Mouse (Mus musculus) ES-Bruce4 (cell line): ENCODE measurements around the gene Iqschfp. TPM values are rescaled to one million over a fixed set of nuclear protein-coding genes. Genes with fewer than 3 reads are reported as not detected.

Experiments
- H3K27ac ChIP-seq: 2 replicates; pipeline ENCODE4 v1.5.1; 2012; ENCODE audit warnings: low read length, inconsistent platforms; ENCODE audit not compliant: insufficient read depth
- H3K27me3 ChIP-seq: 2 replicates; pipeline ENCODE4 v1.6.1; 2012; ENCODE audit warnings: mild to moderate bottlenecking, low read length, inconsistent platforms; ENCODE audit not compliant: control insufficient read depth, poor library complexity, insufficient read depth, severe bottlenecking
- H3K36me3 ChIP-seq: 2 replicates; pipeline ENCODE4 v1.6.1; 2012; ENCODE audit warnings: inconsistent platforms, mild to moderate bottlenecking, low read length, moderate library complexity; ENCODE audit not compliant: control insufficient read depth, poor library complexity, insufficient read depth, severe bottlenecking
- H3K4me1 ChIP-seq: one replicate; pipeline ENCODE4 v1.8.1; 2011; ENCODE audit warnings: low read length; ENCODE audit not compliant: control insufficient read depth, insufficient read depth
- H3K4me3 ChIP-seq: 2 replicates; pipeline ENCODE4 v1.5.1; 2011; ENCODE audit warnings: low read depth, mild to moderate bottlenecking, low read length
- H3K9ac ChIP-seq: 2 replicates; pipeline ENCODE4 v1.6.1; 2012; ENCODE audit warnings: low read depth, mild to moderate bottlenecking, inconsistent platforms; ENCODE audit not compliant: poor library complexity, severe bottlenecking
- H3K9me3 ChIP-seq: replicated peaks from 2 replicates; pipeline ENCODE4 v1.6.1; 2012; ENCODE audit warnings: mild to moderate bottlenecking, low read length, inconsistent platforms; ENCODE audit not compliant: control insufficient read depth, poor library complexity, insufficient read depth, severe bottlenecking
- CTCF ChIP-seq: IDR thresholded peaks from one replicate; pipeline ENCODE4 v1.8.1; 2011; ENCODE audit warnings: low read depth, low read length
- EP300 ChIP-seq: IDR thresholded peaks from 2 replicates; pipeline ENCODE4 v1.6.1; 2011; ENCODE audit warnings: low read depth, low read length; ENCODE audit not compliant: insufficient read depth
- POLR2A ChIP-seq: IDR thresholded peaks from one replicate; pipeline ENCODE4 v1.8.1; 2011; ENCODE audit warnings: low read length; ENCODE audit not compliant: insufficient read depth
- polyA plus RNA-seq: library from polyadenylated mRNA; stranded (reverse); fragments of >200 nt; gene quantifications from 2 replicates; pipeline ENCODE4 v1.2.4, GENCODE M21; 2011; ENCODE audit warnings: low read depth; ENCODE audit not compliant: missing spikeins, insufficient read depth, insufficient read length

Gene Iqschfp
- not detected in 2 replicates for polyA plus RNA-seq

GRCm38 (mm10) chr3:67892026-67892705, at the start of gene Iqschfp, which contains the start of gene Iqcj:
Gene Iqschfp (plus strand): TSS chr3:67892232.
Gene Iqcj (plus strand): TSS chr3:67892220.
- no peak for TF ChIP-seq CTCF
- no peak for TF ChIP-seq POLR2A
- no peak for TF ChIP-seq EP300
- no peak within 1 kb of the TSS for H3K27ac ChIP-seq
- H3K9ac ChIP-seq: no peak within 1 kb of the TSS
- no peak within 1 kb of the TSS for H3K4me3 ChIP-seq
- H3K36me3 ChIP-seq: no peaks in the 10 kb centered on the region
- H3K27me3 ChIP-seq: no peaks in the 10 kb centered on the region
- H3K9me3 ChIP-seq: no peaks in the 10 kb centered on the region
- no peaks in the 10 kb centered on the region for H3K4me1 ChIP-seq

- Histone ChIP-seq H3K27me3 (no peaks in the 10 kb centered on the region), H3K9ac (no peak overlapping the region), H3K9me3 (no peaks in the 10 kb centered on the region), H3K36me3 (no peaks in the 10 kb centered on the region), H3K27ac (no peak overlapping the region), H3K4me3 (no peak overlapping the region), H3K4me1 (no peaks in the 10 kb centered on the region)
- TF ChIP-seq CTCF: no peak
Observed at GRCm38 (mm10) chr3:67852397-67852796, 39.6 kb upstream of the Iqschfp start.

DNA sequence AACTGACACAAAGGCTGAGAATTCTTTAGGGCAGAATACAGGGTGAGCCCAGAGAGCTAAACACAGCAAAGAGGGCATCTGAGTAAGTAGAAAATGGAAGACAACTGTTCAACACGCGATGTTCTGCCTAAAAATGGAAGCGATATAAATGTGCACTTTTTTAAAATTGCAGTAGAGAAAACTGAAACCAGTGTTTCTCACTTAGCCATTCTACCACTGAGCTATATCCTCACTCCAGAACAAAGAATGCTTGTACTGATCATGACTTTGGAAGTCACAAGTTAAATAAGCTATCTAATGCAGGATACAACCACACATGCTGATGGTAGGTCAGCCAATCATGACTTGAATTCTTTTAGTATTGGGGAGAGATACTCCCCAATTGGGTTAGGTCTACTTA, 30.5 kb upstream of the Iqschfp start:
- TF ChIP-seq EP300: no peak
- TF ChIP-seq POLR2A: no peak
- no peak for TF ChIP-seq CTCF
- no peak overlapping the region for H3K4me3 ChIP-seq
- H3K4me1 ChIP-seq: no peaks in the 10 kb centered on the region
- H3K9ac ChIP-seq: no peak overlapping the region
- no peaks in the 10 kb centered on the region for H3K9me3 ChIP-seq
- no peak overlapping the region for H3K27ac ChIP-seq
- no peaks in the 10 kb centered on the region for H3K27me3 ChIP-seq
- no peaks in the 10 kb centered on the region for H3K36me3 ChIP-seq

GRCm38 (mm10) chr3:67867420-67868065, 24.5 kb upstream of the Iqschfp start:
- H3K9ac ChIP-seq: no peak overlapping the region
- H3K9me3 ChIP-seq: no peaks in the 10 kb centered on the region
- TF ChIP-seq EP300: no peak
- TF ChIP-seq POLR2A: no peak
- no peak for TF ChIP-seq CTCF
- no peak overlapping the region for H3K27ac ChIP-seq
- no peak overlapping the region for H3K4me3 ChIP-seq
- no peaks in the 10 kb centered on the region for H3K36me3 ChIP-seq
- no peaks in the 10 kb centered on the region for H3K4me1 ChIP-seq
- no peaks in the 10 kb centered on the region for H3K27me3 ChIP-seq

DNA sequence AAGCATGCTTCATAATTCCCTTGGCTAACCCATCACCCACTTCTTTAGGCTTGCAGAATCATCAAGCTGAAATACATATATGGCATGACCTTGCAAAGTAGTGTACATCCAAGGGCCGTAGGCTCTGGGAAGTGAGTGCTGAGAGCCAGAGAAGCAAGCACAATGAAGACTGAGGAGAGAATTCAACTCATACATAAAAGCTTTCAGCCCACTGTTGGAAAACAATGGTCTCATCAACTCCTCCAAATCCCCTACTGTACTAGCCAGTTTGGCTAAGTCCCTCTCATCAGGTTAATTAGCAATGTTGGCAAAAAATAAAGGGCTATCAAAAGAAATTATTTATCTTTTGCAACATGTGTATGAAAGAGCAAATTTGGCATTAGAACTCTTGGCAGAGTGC, 22.6 kb upstream of the Iqschfp start:
- H3K9ac ChIP-seq: no peak overlapping the region
- no peak overlapping the region for H3K4me3 ChIP-seq
- H3K27me3 ChIP-seq: no peaks in the 10 kb centered on the region
- H3K9me3 ChIP-seq: no peaks in the 10 kb centered on the region
- no peak overlapping the region for H3K27ac ChIP-seq
- TF ChIP-seq EP300: no peak
- TF ChIP-seq CTCF: no peak
- TF ChIP-seq POLR2A: no peak
- no peaks in the 10 kb centered on the region for H3K36me3 ChIP-seq
- H3K4me1 ChIP-seq: no peaks in the 10 kb centered on the region

- no peak overlapping the region for H3K9ac ChIP-seq
- no peaks in the 10 kb centered on the region for H3K36me3 ChIP-seq
- no peak overlapping the region for H3K27ac ChIP-seq
- no peaks in the 10 kb centered on the region for H3K9me3 ChIP-seq
- TF ChIP-seq POLR2A (no peak), EP300 (no peak), CTCF (no peak)
- no peaks in the 10 kb centered on the region for H3K27me3 ChIP-seq
- H3K4me1 ChIP-seq: no peaks in the 10 kb centered on the region
- H3K4me3 ChIP-seq: no peak overlapping the region
Observed at GRCm38 (mm10) chr3:67877253-67877652, 14.8 kb upstream of the Iqschfp start.
